Mouse (Mus musculus) bone marrow macrophage, adult 2 months (primary cell): ENCODE measurements at regions not wholly inside any gene's neighbourhood (a gene's known extent, or its start where the extent isn't known, plus 50 kb on each side); places are given as distances from the start of the nearest gene placed in this dataset.
"Not testable (repeated sequence)": the region's sequence is repeated elsewhere in the genome, so short reads cannot be mapped to it uniquely, and the experiment has no call there.

Source experiments
- H3K27ac ChIP-seq: 2 replicates; pipeline ENCODE4 v1.5.1; 2012; ENCODE audit warnings: low read depth, low read length; ENCODE audit not compliant: insufficient read depth
- H3K4me1 ChIP-seq: 2 replicates; pipeline ENCODE4 v1.6.1; 2012; ENCODE audit warnings: low read length; ENCODE audit not compliant: control insufficient read depth, insufficient read depth
- H3K4me3 ChIP-seq: 2 replicates; pipeline ENCODE4 v1.5.1; 2012; ENCODE audit warnings: mild to moderate bottlenecking, low read length, moderate library complexity; ENCODE audit not compliant: insufficient read depth
- CTCF ChIP-seq: IDR thresholded peaks from 2 replicates; pipeline ENCODE4 v1.5.1; 2012; ENCODE audit warnings: low read depth, mild to moderate bottlenecking, low read length, moderate library complexity
- POLR2A ChIP-seq: IDR thresholded peaks from 2 replicates; pipeline ENCODE4 v1.6.1; 2012; ENCODE audit warnings: mild to moderate bottlenecking, low read depth, low read length, borderline replicate concordance

GRCm38 (mm10) chrX:41216827-41217226 is 183.8 kb upstream of the Gria3 start:
- H3K4me3 ChIP-seq = no peak overlapping the region
- no peak overlapping the region for H3K27ac ChIP-seq
- TF ChIP-seq CTCF (no peak), POLR2A (no peak)
- H3K4me1 ChIP-seq = no peaks in the 10 kb centered on the region

GRCm38 (mm10) chrX:41249739-41250138 is 150.9 kb upstream of the Gria3 start:
- not testable (repeated sequence) for H3K27ac ChIP-seq, H3K4me1 ChIP-seq, H3K4me3 ChIP-seq

GRCm38 (mm10) chrX:41252923-41253322 is 147.7 kb upstream of the Gria3 start:
- TF ChIP-seq POLR2A = no peak
- TF ChIP-seq CTCF = no peak
- Histone ChIP-seq H3K4me1 (peaks cover 11% of the 10 kb centered on the region), H3K27ac (no peak overlapping the region), H3K4me3 (no peak overlapping the region)

GRCm38 (mm10) chrX:41254695-41255094 is 146.0 kb upstream of the Gria3 start:
- Histone ChIP-seq H3K27ac (peak overlapping the region; percentile 17; the same call in 1 of the 2 replicates), H3K4me1 (peaks cover 11% of the 10 kb centered on the region), H3K4me3 (no peak overlapping the region)
- TF ChIP-seq POLR2A (no peak), CTCF (no peak)

GRCm38 (mm10) chrX:41291098-41291497 is 109.6 kb upstream of the Gria3 start:
- H3K4me3 ChIP-seq = no peak overlapping the region
- TF ChIP-seq POLR2A = no peak
- TF ChIP-seq CTCF = no peak
- H3K27ac ChIP-seq = no peak overlapping the region
- H3K4me1 ChIP-seq = no peaks in the 10 kb centered on the region

- TF ChIP-seq CTCF = no peak
- no peaks in the 10 kb centered on the region for H3K4me1 ChIP-seq
- H3K4me3 ChIP-seq = no peak overlapping the region
- H3K27ac ChIP-seq = no peak overlapping the region
Observed at GRCm38 (mm10) chrX:41316493-41316892, 84.2 kb upstream of the Gria3 start.

- TF ChIP-seq CTCF (no peak), POLR2A (no peak)
- Histone ChIP-seq H3K27ac (no peak overlapping the region), H3K4me1 (no peaks in the 10 kb centered on the region), H3K4me3 (no peak overlapping the region)
Observed at GRCm38 (mm10) chrX:41317740-41318139, 82.9 kb upstream of the Gria3 start.

GRCm38 (mm10) chrX:41319896-41320295 is 80.8 kb upstream of the Gria3 start:
- Histone ChIP-seq H3K27ac (no peak overlapping the region), H3K4me3 (no peak overlapping the region), H3K4me1 (no peaks in the 10 kb centered on the region)
- no peak for TF ChIP-seq CTCF
- TF ChIP-seq POLR2A = no peak
